8 mouse cellular contexts compared by ENCODE assay signal in the genomic region with DNA sequence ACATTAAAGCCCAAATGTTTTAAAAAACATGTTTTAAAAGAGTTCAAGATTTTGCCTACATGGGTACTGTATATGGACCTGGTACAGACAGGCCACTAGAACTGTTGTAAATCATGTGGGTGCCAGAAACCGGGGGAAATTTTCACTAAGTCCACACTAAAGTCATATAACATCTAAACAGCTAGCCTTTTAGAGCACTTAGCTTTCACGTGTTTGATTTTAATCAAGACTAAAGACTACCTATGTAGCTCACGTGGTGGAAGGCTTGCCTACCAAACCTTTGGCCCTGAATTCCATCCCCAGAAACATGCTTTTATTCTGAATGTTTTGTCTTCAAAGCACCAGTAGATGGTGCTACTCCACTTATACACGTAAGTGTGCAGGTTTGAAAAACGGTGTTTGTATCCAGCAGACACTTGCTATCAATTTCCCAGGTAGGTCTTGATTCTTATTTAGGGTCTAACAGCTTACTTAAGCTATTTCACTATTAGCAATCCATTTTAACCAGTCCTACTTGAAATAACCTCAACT. TPM values are rescaled to one million over a fixed set of nuclear protein-coding genes. Genes with fewer than 3 reads are reported as not detected.
DNase-seq lines count a peak whose midpoint lies in the region; ATAC-seq and TF ChIP-seq lines count a peak whose summit lies in the region.

No protein-coding gene starts in this region.

- no peak overlapping the region for H3K27ac ChIP-seq in lung, postnatal 0 days (ENCODE audit: low read length)

- no peaks in the 10 kb centered on the region for H3K4me1 ChIP-seq in lung, postnatal 0 days (ENCODE audit: insufficient read depth, low read depth, low read length)

- TF ChIP-seq EP300 in lung, postnatal 0 days (IDR thresholded peaks at IDR 0.05) = no peak

- peak; percentile 70 for TF ChIP-seq CTCF in lung, postnatal 0 days (IDR thresholded peaks at IDR 0.05)

- H3K9me3 ChIP-seq in lung, postnatal 0 days (ENCODE audit: low read length) = no peaks in the 10 kb centered on the region

- WGBS in lung, postnatal 0 days = 8% methylated on average over 5 of the region's 5 CpGs

- H3K36me3 ChIP-seq in lung, postnatal 0 days (ENCODE audit: insufficient read depth, low read length) = peaks cover 23% of the 10 kb centered on the region

- no peak overlapping the region for H3K4me2 ChIP-seq in lung, postnatal 0 days (replicated peaks; ENCODE audit: low read depth, low read length)

- no peak overlapping the region for H3K4me3 ChIP-seq in lung, postnatal 0 days (ENCODE audit: low read depth, low read length)

- ATAC-seq in lung, postnatal 0 days = no peak
- ATAC-seq in granulocyte monocyte progenitor cell, adult 5-6 weeks (replicated peaks; ENCODE audit: poor library complexity, severe bottlenecking) = no peak

- H3K27me3 ChIP-seq in lung, postnatal 0 days (replicated peaks; ENCODE audit: insufficient read depth, low read length) = no peaks in the 10 kb centered on the region

- no peak overlapping the region for H3K9ac ChIP-seq in lung, postnatal 0 days (replicated peaks; ENCODE audit: low read depth)

- peak; percentile 79 for DNase-seq in lung, postnatal 0 days (ENCODE audit: low spot score)
- DNase-seq in lung, postnatal 14 days = no peak
- DNase-seq in c-Kit-positive CD71-positive TER-119-negative erythroid progenitor cells, embryonic 14.5 days (ENCODE audit: low read depth) = peak; percentile 68
- DNase-seq in heart, postnatal 4 days = peak; percentile 15
- peak; percentile 57 for DNase-seq in lung, postnatal 36 days
- DNase-seq in right cerebral cortex, postnatal 25 days = no peak
- DNase-seq in frontal cortex, postnatal 25 days (ENCODE audit: low spot score in 2 of 2) = no peak

RNA-seq across cellular contexts. Expression of a gene that starts 11.9 kb away (rescaled TPM):
- 2,930 and 3,003 TPM in 2 replicates for polyA plus RNA-seq in lung, postnatal 0 days (2015; fragmentation: Nextera tagmentation; extraction: Ambion mirVana)
- 1,000 to 10,000 TPM; 4,503 to 4,597 TPM for total RNA-seq in heart, postnatal 4 days (2021)
- total RNA-seq in granulocyte monocyte progenitor cell, adult 5-6 weeks (2014; fragmentation: Nextera tagmentation) = 11,615 and 12,636 TPM in 2 replicates
- total RNA-seq in granulocyte monocyte progenitor cell, adult 5-6 weeks (2017) = 9,337 and 10,965 TPM in 2 replicates

RNA-seq across cellular contexts. Expression of a gene that starts 28.5 kb away (rescaled TPM):
- 0.80 and 0.88 TPM in 2 replicates for polyA plus RNA-seq in lung, postnatal 0 days (2015; fragmentation: Nextera tagmentation; extraction: Ambion mirVana)
- total RNA-seq in heart, postnatal 4 days (2021) = not detected
- not detected in 2 replicates for total RNA-seq in granulocyte monocyte progenitor cell, adult 5-6 weeks (2014; fragmentation: Nextera tagmentation)
- total RNA-seq in granulocyte monocyte progenitor cell, adult 5-6 weeks (2017) = 0.46 TPM in 1 of 2 replicates, not detected in the other

RNA-seq across cellular contexts. Expression of a gene that starts 29.1 kb away (rescaled TPM):
- 11.2 and 12.2 TPM in 2 replicates for polyA plus RNA-seq in lung, postnatal 0 days (2015; fragmentation: Nextera tagmentation; extraction: Ambion mirVana)
- total RNA-seq in heart, postnatal 4 days (2021) = 10 to 100 TPM; 20.3 to 20.4 TPM
- total RNA-seq in granulocyte monocyte progenitor cell, adult 5-6 weeks (2014; fragmentation: Nextera tagmentation) = 27.8 and 43.2 TPM in 2 replicates
- total RNA-seq in granulocyte monocyte progenitor cell, adult 5-6 weeks (2017) = 30.2 and 31.5 TPM in 2 replicates

RNA-seq across cellular contexts. Expression of a gene that starts 34.0 kb away (rescaled TPM):
- polyA plus RNA-seq in lung, postnatal 0 days (2015; fragmentation: Nextera tagmentation; extraction: Ambion mirVana) = 0.86 TPM in 2 replicates
- 1 to 10 TPM; 1.7 to 2.0 TPM for total RNA-seq in heart, postnatal 4 days (2021)
- 23.1 and 24.9 TPM in 2 replicates for total RNA-seq in granulocyte monocyte progenitor cell, adult 5-6 weeks (2014; fragmentation: Nextera tagmentation)
- 20.1 and 23.2 TPM in 2 replicates for total RNA-seq in granulocyte monocyte progenitor cell, adult 5-6 weeks (2017)

Comparison
In these comparisons a context has a peak if more than half of its experiments do, and no peak if none do; other contexts are left out.
1. DNase-seq: peak in lung, postnatal 0 days (single experiment), c-Kit-positive CD71-positive TER-119-negative erythroid progenitor cells, embryonic 14.5 days (single experiment), heart, postnatal 4 days (single experiment) and lung, postnatal 36 days (single experiment); none in lung, postnatal 14 days (single experiment), right cerebral cortex, postnatal 25 days (single experiment) and frontal cortex, postnatal 25 days (0 of 2).